Mouse (Mus musculus): ENCODE measurements around the gene Dppa3.

DNA sequence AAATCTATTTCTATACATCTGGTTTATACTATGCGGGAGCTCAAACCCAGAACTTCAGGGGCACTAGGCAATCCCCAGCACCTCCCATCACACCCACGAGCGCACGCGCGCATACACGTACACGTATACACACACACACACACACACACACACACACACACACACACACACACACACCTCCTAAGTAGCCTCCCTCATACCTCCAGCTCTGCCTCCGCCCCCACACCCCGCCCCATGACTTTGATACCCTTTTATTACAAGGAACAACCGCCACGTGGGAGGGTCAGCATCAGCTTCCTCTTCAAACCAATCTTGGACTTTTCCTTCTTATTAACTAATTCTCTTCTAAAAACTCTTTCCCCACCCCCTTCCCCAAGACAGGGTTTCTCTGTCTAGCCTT lies 18.5 kb upstream of the Dppa3 start:
- TF ChIP-seq POLR2A (IDR thresholded peaks at IDR 0.05; ENCODE audit: control insufficient read depth, low read depth, low read length) (no peak), CTCF (IDR thresholded peaks at IDR 0.05; ENCODE audit: control insufficient read depth, insufficient read depth, insufficient replicate concordance, low read depth, low read length) (no peak)
